26 mouse cellular contexts compared by ENCODE assay signal in the genomic region with DNA sequence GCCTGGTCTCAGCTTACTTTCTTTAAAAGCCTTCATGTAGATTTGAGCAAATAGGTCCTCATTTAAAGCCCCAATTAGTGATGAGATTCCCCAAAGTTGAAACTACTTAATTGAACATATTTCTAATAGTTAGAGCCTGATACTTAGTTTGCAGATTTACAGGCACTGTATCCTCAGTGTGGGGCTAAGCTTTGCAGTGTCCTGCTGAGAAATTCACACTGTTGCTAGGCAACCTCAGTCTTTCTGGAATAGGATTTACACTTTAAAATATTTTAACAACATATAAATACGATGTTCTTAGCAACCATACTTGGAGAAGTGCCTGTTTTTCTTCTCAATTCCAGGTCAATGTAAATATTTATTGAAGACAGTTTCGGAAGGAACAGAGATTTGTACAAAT. TPM values are rescaled to one million over a fixed set of nuclear protein-coding genes. Genes with fewer than 3 reads are reported as not detected.
A peak's percentile ranks its signal among the peaks of the same experiment; 100 is the strongest.
DNase-seq lines count a peak whose midpoint lies in the region; ATAC-seq and TF ChIP-seq lines count a peak whose summit lies in the region.
"Had no signal": no experiment of that assay in that cellular context is flagged by ENCODE, and none has a peak within 500 bp of the region (broad histone marks: within the 10 kb centered on the region; RNA-seq: fewer than 3 reads in every experiment).

No protein-coding gene starts in this region.

- no peak overlapping the region for H3K4me2 ChIP-seq in forebrain, postnatal 0 days (ENCODE audit: low read depth)
- no peak overlapping the region for H3K4me2 ChIP-seq in forebrain, embryonic 15.5 days (replicated peaks)
- H3K4me2 ChIP-seq in hindbrain, postnatal 0 days (ENCODE audit: low read depth, low read length), result no peak overlapping the region
- no peak overlapping the region for H3K4me2 ChIP-seq in hindbrain, embryonic 11.5 days (replicated peaks; ENCODE audit: low read depth, low read length)
- H3K4me2 ChIP-seq in midbrain, embryonic 16.5 days (ENCODE audit: low read length), result no peak overlapping the region
- H3K4me2 ChIP-seq in midbrain, embryonic 14.5 days (ENCODE audit: low read length), result no peak overlapping the region
- H3K4me2 ChIP-seq: forebrain, embryonic 13.5 days; heart, embryonic 12.5 days; heart, embryonic 15.5 days; hindbrain, embryonic 12.5 days; hindbrain, embryonic 15.5 days; intestine, embryonic 15.5 days had no signal

- H3K9ac ChIP-seq in forebrain, postnatal 0 days, result no peak overlapping the region
- H3K9ac ChIP-seq in forebrain, embryonic 15.5 days (replicated peaks), result no peak overlapping the region
- no peak overlapping the region for H3K9ac ChIP-seq in hindbrain, postnatal 0 days (replicated peaks; ENCODE audit: low read length)
- H3K9ac ChIP-seq in hindbrain, embryonic 11.5 days (ENCODE audit: low read depth, low read length), result no peak overlapping the region
- H3K9ac ChIP-seq in midbrain, embryonic 16.5 days (ENCODE audit: low read depth, low read length), result no peak overlapping the region
- H3K9ac ChIP-seq in midbrain, embryonic 14.5 days (replicated peaks; ENCODE audit: low read length), result no peak overlapping the region
- H3K9ac ChIP-seq: forebrain, embryonic 13.5 days; heart, embryonic 12.5 days; heart, embryonic 15.5 days; hindbrain, embryonic 12.5 days; hindbrain, embryonic 15.5 days; intestine, embryonic 15.5 days had no signal

- ATAC-seq in forebrain, postnatal 0 days, result peak; percentile 61
- no peak for ATAC-seq in forebrain, embryonic 15.5 days (replicated peaks)
- no peak for ATAC-seq in hindbrain, postnatal 0 days
- ATAC-seq in hindbrain, embryonic 11.5 days (ENCODE audit: low FRiP score), result no peak
- peak; percentile 83; the same call in 1 of the 2 replicates for ATAC-seq in midbrain, embryonic 16.5 days
- ATAC-seq in midbrain, embryonic 14.5 days (ENCODE audit: low FRiP score, low TSS enrichment), result no peak
- ATAC-seq: forebrain, embryonic 13.5 days; intestine, embryonic 15.5 days had no signal

- DNase-seq in forebrain, postnatal 0 days, result peak; percentile 25
- DNase-seq in hindbrain, postnatal 0 days (ENCODE audit: low spot score), result peak; percentile 9
- no peak for DNase-seq in hindbrain, embryonic 11.5 days (ENCODE audit: low spot score)
- no peak for DNase-seq in midbrain, embryonic 14.5 days
- no peak for DNase-seq in right cerebral cortex, postnatal 4 days
- no peak for DNase-seq in cerebellum, adult 2 months
- DNase-seq: adrenal gland, postnatal 10 days; adrenal gland, postnatal 36 days; cerebellum, adult 11-12 months; cerebellum, adult 9-10 months; cerebellum, postnatal 14 days; gastrocnemius, adult 2 months; gastrocnemius, postnatal 14 days; heart, adult 18-20 months; heart, postnatal 10 days; heart, postnatal 4 days had no signal

- TF ChIP-seq POLR2A in cerebellum, adult 2 months (IDR thresholded peaks at IDR 0.05; ENCODE audit: borderline replicate concordance, insufficient read depth, low read length), result no peak

- no peaks in the 10 kb centered on the region for H3K9me3 ChIP-seq in forebrain, postnatal 0 days (ENCODE audit: low read length)
- no peaks in the 10 kb centered on the region for H3K9me3 ChIP-seq in forebrain, embryonic 15.5 days
- no peaks in the 10 kb centered on the region for H3K9me3 ChIP-seq in hindbrain, postnatal 0 days (ENCODE audit: low read length)
- H3K9me3 ChIP-seq in hindbrain, embryonic 11.5 days (ENCODE audit: control insufficient read depth, low read length), result no peaks in the 10 kb centered on the region
- no peaks in the 10 kb centered on the region for H3K9me3 ChIP-seq in midbrain, embryonic 16.5 days (replicated peaks; ENCODE audit: control insufficient read depth, low read length, poor library complexity, severe bottlenecking)
- no peaks in the 10 kb centered on the region for H3K9me3 ChIP-seq in midbrain, embryonic 14.5 days (ENCODE audit: control insufficient read depth, low read length)
- H3K9me3 ChIP-seq: forebrain, embryonic 10.5 days; forebrain, embryonic 13.5 days; heart, embryonic 12.5 days; heart, embryonic 15.5 days; hindbrain, embryonic 12.5 days; hindbrain, embryonic 15.5 days; intestine, embryonic 15.5 days had no signal

- TF ChIP-seq CTCF in forebrain, postnatal 0 days (IDR thresholded peaks at IDR 0.05; ENCODE audit: low read depth), result no peak
- TF ChIP-seq CTCF in hindbrain, postnatal 0 days (IDR thresholded peaks at IDR 0.05; ENCODE audit: low read depth), result no peak
- TF ChIP-seq CTCF in cerebellum, adult 2 months (IDR thresholded peaks at IDR 0.05; ENCODE audit: borderline replicate concordance, insufficient read depth, low read depth, low read length), result no peak

- no peaks in the 10 kb centered on the region for H3K27me3 ChIP-seq in forebrain, postnatal 0 days (ENCODE audit: insufficient read depth, low read length)
- no peaks in the 10 kb centered on the region for H3K27me3 ChIP-seq in forebrain, embryonic 15.5 days
- no peaks in the 10 kb centered on the region for H3K27me3 ChIP-seq in hindbrain, postnatal 0 days (ENCODE audit: insufficient read depth, low read length)
- H3K27me3 ChIP-seq in hindbrain, embryonic 11.5 days (ENCODE audit: control insufficient read depth, insufficient read depth, low read length), result no peaks in the 10 kb centered on the region
- no peaks in the 10 kb centered on the region for H3K27me3 ChIP-seq in midbrain, embryonic 16.5 days (ENCODE audit: control insufficient read depth, insufficient read depth, low read depth, low read length)
- no peaks in the 10 kb centered on the region for H3K27me3 ChIP-seq in midbrain, embryonic 14.5 days (ENCODE audit: control insufficient read depth, insufficient read depth, low read length)
- no peaks in the 10 kb centered on the region for H3K27me3 ChIP-seq in cerebellum, adult 2 months (ENCODE audit: control insufficient read depth, insufficient read depth, low read length)
- H3K27me3 ChIP-seq: forebrain, embryonic 13.5 days; heart, embryonic 12.5 days; heart, embryonic 15.5 days; hindbrain, embryonic 12.5 days; hindbrain, embryonic 15.5 days; intestine, embryonic 15.5 days had no signal

- H3K36me3 ChIP-seq in forebrain, postnatal 0 days (ENCODE audit: insufficient read depth), result no peaks in the 10 kb centered on the region
- H3K36me3 ChIP-seq in forebrain, embryonic 15.5 days, result no peaks in the 10 kb centered on the region
- H3K36me3 ChIP-seq in hindbrain, postnatal 0 days (ENCODE audit: insufficient read depth, low read length), result no peaks in the 10 kb centered on the region
- H3K36me3 ChIP-seq in hindbrain, embryonic 11.5 days (ENCODE audit: control insufficient read depth, insufficient read depth, low read length), result no peaks in the 10 kb centered on the region
- H3K36me3 ChIP-seq in midbrain, embryonic 16.5 days (ENCODE audit: control insufficient read depth, insufficient read depth, low read length), result no peaks in the 10 kb centered on the region
- H3K36me3 ChIP-seq in midbrain, embryonic 14.5 days (ENCODE audit: control insufficient read depth, insufficient read depth, low read length), result no peaks in the 10 kb centered on the region
- H3K36me3 ChIP-seq: forebrain, embryonic 10.5 days; heart, embryonic 12.5 days; heart, embryonic 15.5 days; hindbrain, embryonic 12.5 days; hindbrain, embryonic 15.5 days; intestine, embryonic 15.5 days had no signal

- H3K4me1 ChIP-seq in forebrain, postnatal 0 days (ENCODE audit: insufficient read depth), result no peaks in the 10 kb centered on the region
- no peaks in the 10 kb centered on the region for H3K4me1 ChIP-seq in forebrain, embryonic 15.5 days
- no peaks in the 10 kb centered on the region for H3K4me1 ChIP-seq in hindbrain, postnatal 0 days (ENCODE audit: insufficient read depth, low read length)
- no peaks in the 10 kb centered on the region for H3K4me1 ChIP-seq in hindbrain, embryonic 11.5 days (replicated peaks; ENCODE audit: control insufficient read depth, insufficient read depth, low read length)
- H3K4me1 ChIP-seq in midbrain, embryonic 16.5 days (ENCODE audit: control insufficient read depth, insufficient read depth, low read length), result no peaks in the 10 kb centered on the region
- H3K4me1 ChIP-seq in midbrain, embryonic 14.5 days (ENCODE audit: control insufficient read depth, insufficient read depth, low read length), result no peaks in the 10 kb centered on the region
- no peaks in the 10 kb centered on the region for H3K4me1 ChIP-seq in cerebellum, adult 2 months (ENCODE audit: control insufficient read depth, insufficient read depth, low read length)
- H3K4me1 ChIP-seq: forebrain, embryonic 13.5 days; heart, embryonic 12.5 days; heart, embryonic 15.5 days; hindbrain, embryonic 12.5 days; hindbrain, embryonic 15.5 days; intestine, embryonic 15.5 days had no signal

- H3K27ac ChIP-seq in forebrain, postnatal 0 days (ENCODE audit: low read depth, low read length), result no peak overlapping the region
- no peak overlapping the region for H3K27ac ChIP-seq in forebrain, embryonic 15.5 days (replicated peaks)
- H3K27ac ChIP-seq in hindbrain, postnatal 0 days, result no peak overlapping the region
- no peak overlapping the region for H3K27ac ChIP-seq in hindbrain, embryonic 11.5 days (ENCODE audit: low read depth, low read length)
- H3K27ac ChIP-seq in midbrain, embryonic 16.5 days (ENCODE audit: low read length), result no peak overlapping the region
- H3K27ac ChIP-seq in midbrain, embryonic 14.5 days (replicated peaks; ENCODE audit: low read depth, low read length), result no peak overlapping the region
- no peak overlapping the region for H3K27ac ChIP-seq in cerebellum, adult 2 months (ENCODE audit: insufficient read depth, low read length)
- H3K27ac ChIP-seq: forebrain, embryonic 10.5 days; forebrain, embryonic 13.5 days; gastrocnemius, adult 2 months; heart, embryonic 15.5 days; hindbrain, embryonic 12.5 days; hindbrain, embryonic 15.5 days; intestine, embryonic 15.5 days had no signal

- no peak overlapping the region for H3K4me3 ChIP-seq in forebrain, postnatal 0 days (ENCODE audit: low read depth, low read length)
- H3K4me3 ChIP-seq in forebrain, embryonic 15.5 days, result no peak overlapping the region
- H3K4me3 ChIP-seq in hindbrain, postnatal 0 days (ENCODE audit: low read length), result no peak overlapping the region
- H3K4me3 ChIP-seq in hindbrain, embryonic 11.5 days (ENCODE audit: low read depth, low read length), result no peak overlapping the region
- no peak overlapping the region for H3K4me3 ChIP-seq in midbrain, embryonic 16.5 days (ENCODE audit: low read depth, low read length)
- no peak overlapping the region for H3K4me3 ChIP-seq in midbrain, embryonic 14.5 days (replicated peaks; ENCODE audit: low read depth, low read length)
- no peak overlapping the region for H3K4me3 ChIP-seq in cerebellum, adult 2 months (replicated peaks; ENCODE audit: insufficient read depth, low read depth, low read length)
- H3K4me3 ChIP-seq: forebrain, embryonic 10.5 days; forebrain, embryonic 13.5 days; gastrocnemius, adult 2 months; heart, embryonic 12.5 days; heart, embryonic 15.5 days; hindbrain, embryonic 12.5 days; hindbrain, embryonic 15.5 days; intestine, embryonic 15.5 days had no signal

- WGBS in forebrain, postnatal 0 days, result 26% methylated on average over 2 of the region's 2 CpGs
- 39% methylated on average over 2 of the region's 2 CpGs for WGBS in forebrain, embryonic 15.5 days
- 40% methylated on average over 2 of the region's 2 CpGs for WGBS in hindbrain, postnatal 0 days
- WGBS in hindbrain, embryonic 11.5 days, result 72% methylated on average over 2 of the region's 2 CpGs
- 26% methylated on average over 2 of the region's 2 CpGs for WGBS in midbrain, embryonic 16.5 days
- WGBS in midbrain, embryonic 14.5 days, result 49% methylated on average over 2 of the region's 2 CpGs
- WGBS in cerebellum, adult 2 months, result 25% methylated on average over 2 of the region's 2 CpGs

RNA-seq across cellular contexts. Expression of gene Hepacam2, which starts 21.8 kb away (rescaled TPM):
- total RNA-seq in forebrain, postnatal 0 days (2014; rRNA removed), result 0.19 and 0.62 TPM in 2 replicates
- polyA plus RNA-seq in forebrain, postnatal 0 days (2015; fragmentation: Nextera tagmentation; extraction: Ambion mirVana), result 0.60 and 0.79 TPM in 2 replicates
- polyA plus RNA-seq in forebrain, embryonic 15.5 days (2015; fragmentation: Nextera tagmentation; extraction: Ambion mirVana), result 0.49 and 0.83 TPM in 2 replicates
- total RNA-seq in hindbrain, postnatal 0 days (2014; rRNA removed), result 0.42 and 3.0 TPM in 2 replicates
- polyA plus RNA-seq in hindbrain, postnatal 0 days (2015; fragmentation: Nextera tagmentation; extraction: Ambion mirVana), result 0.97 and 1.3 TPM in 2 replicates
- 2.2 and 2.8 TPM in 2 replicates for polyA plus RNA-seq in hindbrain, embryonic 11.5 days (2014; fragmentation: Nextera tagmentation; extraction: Ambion mirVana)
- 1.8 and 2.3 TPM in 2 replicates for polyA plus RNA-seq in midbrain, embryonic 16.5 days (2015; fragmentation: Nextera tagmentation; extraction: Ambion mirVana)
- 2.5 and 2.9 TPM in 2 replicates for polyA plus RNA-seq in midbrain, embryonic 14.5 days (2014; fragmentation: Nextera tagmentation; extraction: Ambion mirVana)
- polyA plus RNA-seq in cerebellum, adult 2 months (2012; rRNA removed), result 0.33 and 0.70 TPM in 2 replicates
- total RNA-seq: gastrocnemius, postnatal 14 days; gastrocnemius, postnatal 4 days had no signal
- polyA plus RNA-seq: heart, embryonic 12.5 days had no signal

RNA-seq across cellular contexts. Expression of gene Vps50, which starts 21.9 kb away (rescaled TPM):
- total RNA-seq in forebrain, postnatal 0 days (2014; rRNA removed), result 62.6 and 68.4 TPM in 2 replicates
- polyA plus RNA-seq in forebrain, postnatal 0 days (2015; fragmentation: Nextera tagmentation; extraction: Ambion mirVana), result 41.2 and 44.2 TPM in 2 replicates
- 49.3 and 52.6 TPM in 2 replicates for polyA plus RNA-seq in forebrain, embryonic 15.5 days (2015; fragmentation: Nextera tagmentation; extraction: Ambion mirVana)
- 31.7 and 68.1 TPM in 2 replicates for total RNA-seq in hindbrain, postnatal 0 days (2014; rRNA removed)
- 44.2 and 45.4 TPM in 2 replicates for polyA plus RNA-seq in hindbrain, postnatal 0 days (2015; fragmentation: Nextera tagmentation; extraction: Ambion mirVana)
- polyA plus RNA-seq in hindbrain, embryonic 11.5 days (2014; fragmentation: Nextera tagmentation; extraction: Ambion mirVana), result 39.5 and 45.4 TPM in 2 replicates
- polyA plus RNA-seq in midbrain, embryonic 16.5 days (2015; fragmentation: Nextera tagmentation; extraction: Ambion mirVana), result 57.4 and 59.5 TPM in 2 replicates
- polyA plus RNA-seq in midbrain, embryonic 14.5 days (2014; fragmentation: Nextera tagmentation; extraction: Ambion mirVana), result 51.7 and 59.8 TPM in 2 replicates
- polyA plus RNA-seq in cerebellum, adult 2 months (2012; rRNA removed), result 28.1 and 29.2 TPM in 2 replicates

Comparison
In these comparisons a context has a peak if more than half of its experiments do, and no peak if none do; other contexts are left out.
1. ATAC-seq: peak in forebrain, postnatal 0 days (single experiment) and midbrain, embryonic 16.5 days (single experiment); none in forebrain, embryonic 15.5 days (single experiment), hindbrain, postnatal 0 days (single experiment), hindbrain, embryonic 11.5 days (single experiment) and midbrain, embryonic 14.5 days (single experiment).
2. DNase-seq: peak in forebrain, postnatal 0 days (single experiment) and hindbrain, postnatal 0 days (single experiment); none in hindbrain, embryonic 11.5 days (single experiment), midbrain, embryonic 14.5 days (single experiment), right cerebral cortex, postnatal 4 days (single experiment) and cerebellum, adult 2 months (0 of 2).